Mouse (Mus musculus): Measurements from ENCODE around the gene Shank2. TPM values are rescaled to one million over a fixed set of nuclear protein-coding genes. Genes with fewer than 3 reads are reported as not detected.

The Shank2 gene
- polyA plus RNA-seq, 1 experiment from 2014 or later: 0.40 TPM

DNA sequence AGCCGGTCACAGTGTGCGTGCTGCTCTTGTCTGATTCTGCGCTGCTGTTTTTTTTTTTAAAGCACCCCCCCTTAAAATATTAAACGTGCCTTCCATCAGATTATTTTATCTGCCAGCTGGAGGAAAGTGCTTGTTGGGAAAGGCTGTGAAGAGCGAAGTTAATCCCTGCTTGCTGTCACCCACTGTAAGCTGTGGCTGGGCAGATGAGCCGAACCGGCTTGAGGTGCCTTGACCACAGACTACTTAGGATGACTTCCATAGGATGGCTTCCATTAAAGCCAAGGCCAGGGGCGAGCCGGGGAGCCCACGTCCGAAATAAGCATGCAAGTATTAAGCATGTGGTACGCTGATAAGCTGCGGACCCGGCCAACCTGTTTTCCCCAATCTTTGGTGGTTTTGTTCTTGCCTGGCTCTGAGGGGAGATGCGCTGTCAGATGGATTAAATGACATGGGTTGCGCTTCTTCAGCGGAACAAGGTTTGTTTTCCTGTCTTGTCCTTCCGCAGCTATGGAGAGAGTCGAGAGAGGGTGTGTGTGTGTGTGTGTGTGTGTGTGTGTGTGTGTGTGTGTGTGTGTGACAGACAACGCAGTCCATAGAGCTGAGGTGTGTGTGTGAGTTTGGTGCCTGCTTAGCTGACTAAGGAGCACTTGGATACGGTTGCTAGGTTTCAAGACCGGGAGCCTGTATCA is 131.1 kb downstream of the Shank2 start:
- WGBS (ENCODE audit: insufficient replicate concordance): 73% methylated on average over 22 of the region's 22 CpGs
- no peak for ATAC-seq (replicated peaks; ENCODE audit: insufficient number of reproducible peaks, low FRiP score, low TSS enrichment)

DNA sequence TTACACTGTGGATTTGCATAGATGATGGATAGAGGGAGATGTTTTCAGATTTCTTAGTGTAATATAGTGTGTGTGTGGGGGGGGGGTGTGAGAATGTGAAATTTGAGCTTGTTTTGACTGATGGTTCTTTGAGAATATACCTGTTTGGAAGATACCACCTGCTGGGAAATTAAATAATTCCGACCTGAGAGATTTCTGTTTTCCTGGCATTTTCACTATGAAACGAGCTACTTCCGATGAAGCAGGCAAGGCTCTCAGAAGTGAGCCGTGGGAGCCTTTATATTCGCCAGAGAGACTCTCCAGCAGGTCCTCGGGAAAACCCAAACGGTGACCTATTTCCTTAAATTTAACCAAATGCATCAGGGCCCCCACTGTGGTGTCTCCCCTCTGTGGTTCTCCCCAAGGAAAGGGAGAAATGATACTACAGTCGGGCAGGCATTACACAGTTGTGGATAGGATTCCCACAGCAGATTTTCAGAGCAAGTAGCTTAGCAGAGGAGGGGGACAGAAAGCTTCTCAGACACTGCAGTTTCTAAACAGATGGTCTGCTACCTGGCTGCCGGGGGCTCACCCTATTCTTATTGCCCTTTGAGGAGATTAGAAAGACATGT is 131.8 kb downstream of the Shank2 start:
- Histone ChIP-seq H3K9me3 (replicated peaks; ENCODE audit: control insufficient read depth, low read length) (no peaks in the 10 kb centered on the region), H3K4me1 (ENCODE audit: control insufficient read depth, insufficient read depth, low read length) (no peaks in the 10 kb centered on the region), H3K27me3 (ENCODE audit: control insufficient read depth, insufficient read depth, low read length) (no peaks in the 10 kb centered on the region), H3K4me3 (ENCODE audit: low read depth, low read length) (no peak overlapping the region), H3K4me2 (no peak overlapping the region), H3K9ac (ENCODE audit: low read depth, low read length) (no peak overlapping the region), H3K27ac (ENCODE audit: low read depth, low read length) (no peak overlapping the region), H3K36me3 (ENCODE audit: control insufficient read depth, insufficient read depth, low read length) (no peaks in the 10 kb centered on the region)
- WGBS (ENCODE audit: insufficient replicate concordance): 65% methylated on average over 9 of the region's 9 CpGs
- no peak for ATAC-seq (replicated peaks; ENCODE audit: insufficient number of reproducible peaks, low FRiP score, low TSS enrichment)

More for the DNA sequence above, 131.1 kb downstream of the Shank2 start:
- no peaks in the 10 kb centered on the region for H3K9me3 ChIP-seq (replicated peaks; ENCODE audit: control insufficient read depth, low read length)
- no peaks in the 10 kb centered on the region for H3K27me3 ChIP-seq (ENCODE audit: control insufficient read depth, insufficient read depth, low read length)
- H3K4me1 ChIP-seq (ENCODE audit: control insufficient read depth, insufficient read depth, low read length): no peaks in the 10 kb centered on the region
- no peak overlapping the region for H3K4me3 ChIP-seq (ENCODE audit: low read depth, low read length)
- H3K9ac ChIP-seq (ENCODE audit: low read depth, low read length): no peak overlapping the region
- no peak overlapping the region for H3K4me2 ChIP-seq
- no peaks in the 10 kb centered on the region for H3K36me3 ChIP-seq (ENCODE audit: control insufficient read depth, insufficient read depth, low read length)
- no peak overlapping the region for H3K27ac ChIP-seq (ENCODE audit: low read depth, low read length)

DNA sequence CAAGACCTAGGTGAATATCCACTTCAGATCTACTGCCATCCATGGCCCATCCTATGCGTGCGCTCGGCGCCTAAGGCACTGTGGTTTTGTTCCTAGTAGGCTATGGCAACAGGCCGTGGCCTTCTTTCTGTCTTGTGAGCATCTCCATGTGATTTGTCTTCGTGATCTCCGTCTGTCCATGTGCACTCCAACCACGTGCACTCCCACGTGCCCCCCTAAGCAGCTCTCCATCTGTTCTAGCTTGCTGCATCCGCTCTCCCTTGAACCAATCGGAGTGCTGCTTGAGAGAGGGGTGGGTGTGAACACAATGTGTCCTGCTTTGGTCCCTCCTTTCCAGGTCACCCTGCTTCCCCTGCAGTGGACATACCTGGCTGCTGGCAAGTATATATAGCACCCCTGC is 133.0 kb downstream of the Shank2 start:
- H3K27me3 ChIP-seq (ENCODE audit: control insufficient read depth, insufficient read depth, low read length): no peaks in the 10 kb centered on the region
- ATAC-seq (replicated peaks; ENCODE audit: insufficient number of reproducible peaks, low FRiP score, low TSS enrichment): no peak
- H3K27ac ChIP-seq (ENCODE audit: low read depth, low read length): no peak overlapping the region
- no peak overlapping the region for H3K4me2 ChIP-seq
- no peaks in the 10 kb centered on the region for H3K9me3 ChIP-seq (replicated peaks; ENCODE audit: control insufficient read depth, low read length)
- 86% methylated on average over 11 of the region's 11 CpGs for WGBS (ENCODE audit: insufficient replicate concordance)
- H3K9ac ChIP-seq (ENCODE audit: low read depth, low read length): no peak overlapping the region
- no peaks in the 10 kb centered on the region for H3K36me3 ChIP-seq (ENCODE audit: control insufficient read depth, insufficient read depth, low read length)
- no peaks in the 10 kb centered on the region for H3K4me1 ChIP-seq (ENCODE audit: control insufficient read depth, insufficient read depth, low read length)
- no peak overlapping the region for H3K4me3 ChIP-seq (ENCODE audit: low read depth, low read length)

DNA sequence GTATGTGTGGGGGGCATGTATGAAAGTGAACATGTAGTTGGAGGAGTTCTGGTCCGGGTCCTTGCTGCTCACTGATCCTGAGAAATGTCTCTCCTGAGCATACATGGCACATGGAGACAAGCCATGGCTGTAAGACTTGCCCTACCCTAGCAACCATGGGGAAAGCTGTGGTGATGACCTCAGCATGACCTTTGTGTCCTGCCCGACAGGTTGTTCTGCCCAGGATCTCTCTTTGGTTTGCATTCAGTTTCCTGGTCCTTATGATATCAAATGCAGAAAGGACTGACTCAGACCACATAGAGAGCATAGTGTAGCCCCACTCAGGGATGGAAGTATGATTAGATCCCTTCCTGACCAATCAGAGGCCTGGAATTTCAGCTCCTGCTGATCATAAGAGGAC is 136.1 kb downstream of the Shank2 start:
- no peaks in the 10 kb centered on the region for H3K27me3 ChIP-seq (ENCODE audit: control insufficient read depth, insufficient read depth, low read length)
- no peak overlapping the region for H3K9ac ChIP-seq (ENCODE audit: low read depth, low read length)
- no peaks in the 10 kb centered on the region for H3K4me1 ChIP-seq (ENCODE audit: control insufficient read depth, insufficient read depth, low read length)
- 59% methylated on average over 2 of the region's 2 CpGs for WGBS (ENCODE audit: insufficient replicate concordance)
- H3K27ac ChIP-seq (ENCODE audit: low read depth, low read length): no peak overlapping the region
- no peaks in the 10 kb centered on the region for H3K36me3 ChIP-seq (ENCODE audit: control insufficient read depth, insufficient read depth, low read length)
- no peak for ATAC-seq (replicated peaks; ENCODE audit: insufficient number of reproducible peaks, low FRiP score, low TSS enrichment)
- no peak overlapping the region for H3K4me3 ChIP-seq (ENCODE audit: low read depth, low read length)
- H3K4me2 ChIP-seq: no peak overlapping the region
- H3K9me3 ChIP-seq (replicated peaks; ENCODE audit: control insufficient read depth, low read length): no peaks in the 10 kb centered on the region

- Histone ChIP-seq H3K4me1 (ENCODE audit: control insufficient read depth, insufficient read depth, low read length) (no peaks in the 10 kb centered on the region), H3K9me3 (replicated peaks; ENCODE audit: control insufficient read depth, low read length) (no peaks in the 10 kb centered on the region), H3K4me3 (ENCODE audit: low read depth, low read length) (no peak overlapping the region), H3K9ac (ENCODE audit: low read depth, low read length) (no peak overlapping the region), H3K27ac (ENCODE audit: low read depth, low read length) (no peak overlapping the region), H3K36me3 (ENCODE audit: control insufficient read depth, insufficient read depth, low read length) (no peaks in the 10 kb centered on the region), H3K27me3 (ENCODE audit: control insufficient read depth, insufficient read depth, low read length) (no peaks in the 10 kb centered on the region), H3K4me2 (no peak overlapping the region)
- WGBS (ENCODE audit: insufficient replicate concordance): 67% methylated on average over 2 of the region's 2 CpGs
- no peak for ATAC-seq (replicated peaks; ENCODE audit: insufficient number of reproducible peaks, low FRiP score, low TSS enrichment)
Measured at GRCm38 (mm10) chr7:144138476-144138875, 136.7 kb downstream of the Shank2 start.

GRCm38 (mm10) chr7:144139691-144140090 is 138.0 kb downstream of the Shank2 start:
- 72% methylated on average over 2 of the region's 2 CpGs for WGBS (ENCODE audit: insufficient replicate concordance)
- Histone ChIP-seq H3K4me1 (ENCODE audit: control insufficient read depth, insufficient read depth, low read length) (no peaks in the 10 kb centered on the region), H3K9me3 (replicated peaks; ENCODE audit: control insufficient read depth, low read length) (no peaks in the 10 kb centered on the region), H3K27me3 (ENCODE audit: control insufficient read depth, insufficient read depth, low read length) (no peaks in the 10 kb centered on the region), H3K4me3 (ENCODE audit: low read depth, low read length) (no peak overlapping the region), H3K9ac (ENCODE audit: low read depth, low read length) (no peak overlapping the region), H3K36me3 (ENCODE audit: control insufficient read depth, insufficient read depth, low read length) (no peaks in the 10 kb centered on the region), H3K27ac (ENCODE audit: low read depth, low read length) (no peak overlapping the region), H3K4me2 (no peak overlapping the region)
- ATAC-seq (replicated peaks; ENCODE audit: insufficient number of reproducible peaks, low FRiP score, low TSS enrichment): no peak

DNA sequence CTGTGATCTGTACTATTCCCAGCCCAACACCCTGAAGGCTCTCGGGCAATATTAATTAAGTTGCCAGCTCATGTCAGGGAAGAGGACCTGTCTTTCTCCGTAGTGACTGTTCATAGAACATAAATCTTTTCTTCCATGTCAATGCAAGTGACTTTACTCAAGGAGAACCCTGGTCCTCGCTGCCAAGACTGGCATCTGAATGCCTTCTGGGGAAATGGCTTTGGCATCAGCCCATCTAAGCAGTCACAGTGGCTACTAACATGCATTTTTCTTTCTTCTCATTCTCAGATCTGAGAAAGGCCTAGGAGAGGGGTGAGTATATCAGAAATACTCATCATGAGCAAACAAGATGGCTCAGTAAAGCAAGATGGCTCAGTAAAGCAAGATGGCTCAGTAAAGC is 138.7 kb downstream of the Shank2 start:
- H3K4me3 ChIP-seq (ENCODE audit: low read depth, low read length): no peak overlapping the region
- 83% methylated on average over 3 of the region's 3 CpGs for WGBS (ENCODE audit: insufficient replicate concordance)
- H3K4me1 ChIP-seq (ENCODE audit: control insufficient read depth, insufficient read depth, low read length): no peaks in the 10 kb centered on the region
- H3K9me3 ChIP-seq (replicated peaks; ENCODE audit: control insufficient read depth, low read length): no peaks in the 10 kb centered on the region
- no peak overlapping the region for H3K9ac ChIP-seq (ENCODE audit: low read depth, low read length)
- H3K36me3 ChIP-seq (ENCODE audit: control insufficient read depth, insufficient read depth, low read length): no peaks in the 10 kb centered on the region
- ATAC-seq (replicated peaks; ENCODE audit: insufficient number of reproducible peaks, low FRiP score, low TSS enrichment): no peak
- no peak overlapping the region for H3K4me2 ChIP-seq
- H3K27me3 ChIP-seq (ENCODE audit: control insufficient read depth, insufficient read depth, low read length): no peaks in the 10 kb centered on the region
- no peak overlapping the region for H3K27ac ChIP-seq (ENCODE audit: low read depth, low read length)

- Histone ChIP-seq H3K36me3 (ENCODE audit: control insufficient read depth, insufficient read depth, low read length) (no peaks in the 10 kb centered on the region), H3K9ac (ENCODE audit: low read depth, low read length) (no peak overlapping the region), H3K4me2 (no peak overlapping the region), H3K4me1 (ENCODE audit: control insufficient read depth, insufficient read depth, low read length) (no peaks in the 10 kb centered on the region), H3K4me3 (ENCODE audit: low read depth, low read length) (no peak overlapping the region), H3K9me3 (replicated peaks; ENCODE audit: control insufficient read depth, low read length) (no peaks in the 10 kb centered on the region), H3K27me3 (ENCODE audit: control insufficient read depth, insufficient read depth, low read length) (no peaks in the 10 kb centered on the region), H3K27ac (ENCODE audit: low read depth, low read length) (no peak overlapping the region)
- ATAC-seq (replicated peaks; ENCODE audit: insufficient number of reproducible peaks, low FRiP score, low TSS enrichment): no peak
- 84% methylated on average over 4 of the region's 4 CpGs for WGBS (ENCODE audit: insufficient replicate concordance)
Measured at GRCm38 (mm10) chr7:144142036-144142435, 140.3 kb downstream of the Shank2 start.

- ATAC-seq (replicated peaks; ENCODE audit: insufficient number of reproducible peaks, low FRiP score, low TSS enrichment): no peak
- 62% methylated on average over 2 of the region's 2 CpGs for WGBS (ENCODE audit: insufficient replicate concordance)
- no peak overlapping the region for H3K9ac ChIP-seq (ENCODE audit: low read depth, low read length)
Measured at GRCm38 (mm10) chr7:144143941-144144340, 142.2 kb downstream of the Shank2 start.

More at GRCm38 (mm10) chr7:144143941-144144340, 142.2 kb downstream of the Shank2 start:
- Histone ChIP-seq H3K27me3 (ENCODE audit: control insufficient read depth, insufficient read depth, low read length) (no peaks in the 10 kb centered on the region), H3K9me3 (replicated peaks; ENCODE audit: control insufficient read depth, low read length) (no peaks in the 10 kb centered on the region), H3K27ac (ENCODE audit: low read depth, low read length) (no peak overlapping the region), H3K4me3 (ENCODE audit: low read depth, low read length) (no peak overlapping the region), H3K4me2 (no peak overlapping the region), H3K36me3 (ENCODE audit: control insufficient read depth, insufficient read depth, low read length) (no peaks in the 10 kb centered on the region), H3K4me1 (ENCODE audit: control insufficient read depth, insufficient read depth, low read length) (no peaks in the 10 kb centered on the region)

All from heart, embryonic 11.5 days (tissue).